Comparison of ENCODE assay signal across 24 mouse cellular contexts in genomic region chr5:44727995-44728394, GRCm38 (mm10).
DNase-seq lines count a peak whose midpoint lies in the region; ATAC-seq and TF ChIP-seq lines count a peak whose summit lies in the region.
"Had no signal": no experiment of that assay in that cellular context is flagged by ENCODE, and none has a peak within 500 bp of the region (broad histone marks: within the 10 kb centered on the region; RNA-seq: fewer than 3 reads in every experiment).

No protein-coding gene starts in this region.

- no peak overlapping the region for H3K4me3 ChIP-seq in heart, postnatal 0 days (ENCODE audit: low read depth, low read length)
- H3K4me3 ChIP-seq: forebrain, embryonic 15.5 days; limb, embryonic 15.5 days; liver, embryonic 15.5 days; midbrain, embryonic 15.5 days; neural tube, embryonic 12.5 days had no signal

- 75% methylated on average over 11 of the region's 11 CpGs for WGBS in heart, postnatal 0 days

- H3K27ac ChIP-seq in heart, postnatal 0 days (ENCODE audit: low read depth) = 0 out of 2 replicates have a peak overlapping the region, but pooled peaks have one; percentile 30
- H3K27ac ChIP-seq: forebrain, embryonic 15.5 days; hindbrain, postnatal 0 days; limb, embryonic 15.5 days; liver, embryonic 15.5 days; macrophage; neural tube, embryonic 12.5 days; stomach, postnatal 0 days had no signal

- H3K4me1 ChIP-seq in heart, postnatal 0 days (ENCODE audit: control insufficient read depth, insufficient read depth) = no peaks in the 10 kb centered on the region
- H3K4me1 ChIP-seq: limb, embryonic 15.5 days; liver, embryonic 15.5 days had no signal

- no peak for TF ChIP-seq EP300 in heart, postnatal 0 days (IDR thresholded peaks at IDR 0.05; ENCODE audit: low read depth)

- peak; percentile 69 for ATAC-seq in frontal cortex, adult (ENCODE audit: low TSS enrichment)
- ATAC-seq in heart, postnatal 0 days (ENCODE audit: insufficient read depth, low read depth) = no peak
- ATAC-seq: forebrain, embryonic 15.5 days; hindbrain, postnatal 0 days; intestine, embryonic 16.5 days; midbrain, embryonic 15.5 days had no signal

- no peak for TF ChIP-seq CTCF in heart, postnatal 0 days (IDR thresholded peaks at IDR 0.05; ENCODE audit: low read depth)

- H3K9ac ChIP-seq in heart, postnatal 0 days (replicated peaks; ENCODE audit: low read depth, low read length) = no peak overlapping the region
- H3K9ac ChIP-seq: forebrain, embryonic 15.5 days; limb, embryonic 15.5 days; liver, embryonic 15.5 days; midbrain, embryonic 15.5 days; neural tube, embryonic 12.5 days had no signal

- no peak for DNase-seq in frontal cortex, adult 2 months (ENCODE audit: extremely low spot score in 1 of 2, low spot score in 1 of 2)
- DNase-seq in heart, postnatal 0 days (ENCODE audit: low spot score) = no peak
- no peak for DNase-seq in heart, postnatal 14 days
- DNase-seq in kidney, postnatal 10 days = peak; percentile 17
- DNase-seq in kidney, postnatal 14 days = no peak
- DNase-seq in brain, adult 2 months (ENCODE audit: low read depth, low spot score) = peak; percentile 12
- DNase-seq in adipocyte (ENCODE audit: low spot score) = no peak
- DNase-seq: cerebellum, adult 9-10 months; gastrocnemius, postnatal 25 days; layer of hippocampus, adult 9-11 months; left cerebral cortex, postnatal 4 days; right cerebral cortex, postnatal 14 days; thymus, adult 2 months; thymus, postnatal 4 days had no signal

- H3K9me3 ChIP-seq in heart, postnatal 0 days (replicated peaks; ENCODE audit: control insufficient read depth, low read length) = no peaks in the 10 kb centered on the region
- H3K9me3 ChIP-seq: forebrain, embryonic 15.5 days; limb, embryonic 15.5 days; liver, embryonic 15.5 days; midbrain, embryonic 15.5 days; neural tube, embryonic 12.5 days had no signal

- intact Hi-C loops in heart, postnatal 14 days (cut with DNase I) = no loop called here

- H3K4me2 ChIP-seq in heart, postnatal 0 days (ENCODE audit: low read depth, low read length) = no peak overlapping the region
- H3K4me2 ChIP-seq: forebrain, embryonic 15.5 days; limb, embryonic 15.5 days; liver, embryonic 15.5 days; midbrain, embryonic 15.5 days; neural tube, embryonic 12.5 days had no signal

- no peaks in the 10 kb centered on the region for H3K36me3 ChIP-seq in heart, postnatal 0 days (replicated peaks; ENCODE audit: control insufficient read depth, insufficient read depth, low read length)
- H3K36me3 ChIP-seq: forebrain, embryonic 15.5 days; limb, embryonic 15.5 days; liver, embryonic 15.5 days; midbrain, embryonic 15.5 days; neural tube, embryonic 12.5 days had no signal

- H3K27me3 ChIP-seq in heart, postnatal 0 days (ENCODE audit: control insufficient read depth, insufficient read depth, low read length) = no peaks in the 10 kb centered on the region
- H3K27me3 ChIP-seq: forebrain, embryonic 15.5 days; limb, embryonic 15.5 days; liver, embryonic 15.5 days; midbrain, embryonic 15.5 days; neural tube, embryonic 12.5 days had no signal

Comparison
In these comparisons a context has a peak if more than half of its experiments do, and no peak if none do; other contexts are left out.
1. DNase-seq: peak in kidney, postnatal 10 days (single experiment) and brain, adult 2 months (single experiment); none in frontal cortex, adult 2 months (0 of 2), heart, postnatal 0 days (single experiment), heart, postnatal 14 days (0 of 2), kidney, postnatal 14 days (single experiment) and adipocyte (single experiment).